ENCODE assay signal across 14 mouse cellular contexts in genomic region chr12:8797936-8798335, GRCm38 (mm10). TPM values are rescaled to one million over a fixed set of nuclear protein-coding genes. Genes with fewer than 3 reads are reported as not detected.
DNase-seq lines count a peak whose midpoint lies in the region; ATAC-seq and TF ChIP-seq lines count a peak whose summit lies in the region.
"Had no signal": no experiment of that assay in that cellular context is flagged by ENCODE, and none has a peak within 500 bp of the region (broad histone marks: within the 10 kb centered on the region; RNA-seq: fewer than 3 reads in every experiment).

No protein-coding gene starts in this region.

- H3K4me2 ChIP-seq in lung, embryonic 15.5 days, result no peak overlapping the region
- no peak overlapping the region for H3K4me2 ChIP-seq in embryonic facial prominence, embryonic 15.5 days (replicated peaks)
- no peak overlapping the region for H3K4me2 ChIP-seq in limb, embryonic 11.5 days (ENCODE audit: low read depth, severe bottlenecking)
- H3K4me2 ChIP-seq in stomach, postnatal 0 days (replicated peaks; ENCODE audit: low read depth), result no peak overlapping the region
- H3K4me2 ChIP-seq: hindbrain, embryonic 13.5 days had no signal

- DNase-seq in lung, postnatal 14 days, result no peak
- DNase-seq in limb, embryonic 11.5 days (ENCODE audit: low spot score), result no peak
- DNase-seq in stomach, postnatal 0 days (ENCODE audit: low spot score), result no peak
- DNase-seq in urinary bladder, adult 2 months (ENCODE audit: low spot score), result no peak
- DNase-seq in urinary bladder, postnatal 36 days (ENCODE audit: low spot score in 2 of 2), result no peak
- DNase-seq: cerebellum, postnatal 10 days; layer of hippocampus, postnatal 36 days; midbrain, embryonic 14.5 days; thymus, adult 18-20 months had no signal

- peak overlapping the region; percentile 90 for H3K27ac ChIP-seq in lung, embryonic 15.5 days
- peak overlapping the region; percentile 70 for H3K27ac ChIP-seq in embryonic facial prominence, embryonic 15.5 days (replicated peaks)
- peak overlapping the region; percentile 84 for H3K27ac ChIP-seq in limb, embryonic 11.5 days (replicated peaks; ENCODE audit: low read depth, low read length)
- peak overlapping the region; percentile 92 for H3K27ac ChIP-seq in stomach, postnatal 0 days (replicated peaks)
- H3K27ac ChIP-seq: hindbrain, embryonic 13.5 days had no signal

- H3K9ac ChIP-seq in lung, embryonic 15.5 days, result no peak overlapping the region
- no peak overlapping the region for H3K9ac ChIP-seq in embryonic facial prominence, embryonic 15.5 days
- H3K9ac ChIP-seq in limb, embryonic 11.5 days (ENCODE audit: low read length), result no peak overlapping the region
- no peak overlapping the region for H3K9ac ChIP-seq in stomach, postnatal 0 days (ENCODE audit: low read length)
- H3K9ac ChIP-seq: hindbrain, embryonic 13.5 days had no signal

- no peaks in the 10 kb centered on the region for H3K9me3 ChIP-seq in lung, embryonic 15.5 days
- H3K9me3 ChIP-seq in embryonic facial prominence, embryonic 15.5 days (replicated peaks), result no peaks in the 10 kb centered on the region
- peaks cover 5% of the 10 kb centered on the region; the same call in 1 of the 2 replicates for H3K9me3 ChIP-seq in limb, embryonic 11.5 days (ENCODE audit: control insufficient read depth, low read length)
- H3K9me3 ChIP-seq in stomach, postnatal 0 days (ENCODE audit: control insufficient read depth, low read length), result no peaks in the 10 kb centered on the region
- H3K9me3 ChIP-seq: G1E had no signal

- peaks cover 21% of the 10 kb centered on the region for H3K36me3 ChIP-seq in lung, embryonic 15.5 days
- H3K36me3 ChIP-seq in embryonic facial prominence, embryonic 15.5 days, result peaks cover 25% of the 10 kb centered on the region
- H3K36me3 ChIP-seq in limb, embryonic 11.5 days (ENCODE audit: control insufficient read depth, insufficient read depth, low read length), result peaks cover 12% of the 10 kb centered on the region
- H3K36me3 ChIP-seq in stomach, postnatal 0 days (ENCODE audit: control insufficient read depth, insufficient read depth, low read length), result no peaks in the 10 kb centered on the region
- H3K36me3 ChIP-seq: G1E had no signal

- peaks cover 15% of the 10 kb centered on the region for H3K4me1 ChIP-seq in lung, embryonic 15.5 days
- H3K4me1 ChIP-seq in embryonic facial prominence, embryonic 15.5 days, result peaks cover 20% of the 10 kb centered on the region
- H3K4me1 ChIP-seq in limb, embryonic 11.5 days (ENCODE audit: control insufficient read depth, insufficient read depth, low read length), result peaks cover 29% of the 10 kb centered on the region
- H3K4me1 ChIP-seq in stomach, postnatal 0 days (replicated peaks; ENCODE audit: control insufficient read depth, insufficient read depth), result peaks cover 6% of the 10 kb centered on the region
- H3K4me1 ChIP-seq: hindbrain, embryonic 13.5 days had no signal

- no peak for TF ChIP-seq EP300 in stomach, postnatal 0 days (optimal IDR thresholded peaks at IDR 0.05)

- no peak overlapping the region for H3K4me3 ChIP-seq in lung, embryonic 15.5 days
- no peak overlapping the region for H3K4me3 ChIP-seq in embryonic facial prominence, embryonic 15.5 days (replicated peaks)
- no peak overlapping the region for H3K4me3 ChIP-seq in limb, embryonic 11.5 days (ENCODE audit: low read depth, low read length)
- no peak overlapping the region for H3K4me3 ChIP-seq in stomach, postnatal 0 days (ENCODE audit: low read depth, low read length)
- H3K4me3 ChIP-seq: hindbrain, embryonic 13.5 days had no signal

- no peaks in the 10 kb centered on the region for H3K27me3 ChIP-seq in lung, embryonic 15.5 days
- H3K27me3 ChIP-seq in embryonic facial prominence, embryonic 15.5 days, result no peaks in the 10 kb centered on the region
- no peaks in the 10 kb centered on the region for H3K27me3 ChIP-seq in limb, embryonic 11.5 days (ENCODE audit: control insufficient read depth, insufficient read depth, low read length)
- H3K27me3 ChIP-seq in stomach, postnatal 0 days (ENCODE audit: control insufficient read depth, insufficient read depth, low read length), result no peaks in the 10 kb centered on the region
- H3K27me3 ChIP-seq: hindbrain, embryonic 13.5 days had no signal

- no peak for TF ChIP-seq CTCF in stomach, postnatal 0 days (IDR thresholded peaks at IDR 0.05; ENCODE audit: low read depth)

- no peak for ATAC-seq in lung, embryonic 15.5 days (ENCODE audit: borderline replicate concordance, extremely low read depth, low FRiP score, low TSS enrichment)
- ATAC-seq in embryonic facial prominence, embryonic 15.5 days (ENCODE audit: insufficient number of reproducible peaks, low FRiP score, low TSS enrichment, low read depth), result no peak
- ATAC-seq in limb, embryonic 11.5 days (ENCODE audit: insufficient number of reproducible peaks, low FRiP score, low TSS enrichment, low read depth), result no peak
- ATAC-seq in stomach, postnatal 0 days (ENCODE audit: low FRiP score, low TSS enrichment), result peak; percentile 41
- ATAC-seq: forebrain, embryonic 16.5 days had no signal

- 64% methylated on average over 7 of the region's 7 CpGs for WGBS in lung, embryonic 15.5 days
- WGBS in embryonic facial prominence, embryonic 15.5 days, result 53% methylated on average over 7 of the region's 7 CpGs
- WGBS in limb, embryonic 11.5 days, result 88% methylated on average over 7 of the region's 7 CpGs
- 56% methylated on average over 7 of the region's 7 CpGs for WGBS in stomach, postnatal 0 days

RNA-seq across cellular contexts. Expression of gene Sdc1, which starts 26.8 kb away (rescaled TPM):
- polyA plus RNA-seq in lung, embryonic 15.5 days (2015; fragmentation: Nextera tagmentation; extraction: Ambion mirVana), result 139 and 142 TPM in 2 replicates
- 176 and 181 TPM in 2 replicates for polyA plus RNA-seq in embryonic facial prominence, embryonic 15.5 days (2015; fragmentation: Nextera tagmentation; extraction: Ambion mirVana)
- polyA plus RNA-seq in limb, embryonic 11.5 days (2014; fragmentation: Nextera tagmentation; extraction: Ambion mirVana), result 219 and 223 TPM in 2 replicates
- polyA plus RNA-seq in stomach, postnatal 0 days (2015; fragmentation: Nextera tagmentation; extraction: Ambion mirVana), result 175 and 194 TPM in 2 replicates
- polyA plus RNA-seq in urinary bladder, adult 2 months (2012; rRNA removed), result 231 TPM in 2 replicates
